Mouse (Mus musculus): ENCODE data around the gene Pramel5. TPM values are rescaled to one million over a fixed set of nuclear protein-coding genes. Genes with fewer than 3 reads are reported as not detected.
"Not testable (repeated sequence)": the region's sequence is repeated elsewhere in the genome, so short reads cannot be mapped to it uniquely, and the experiment has no call there.

Gene Pramel5
- not detected for total RNA-seq (2021)
- long read RNA-seq, experiment 1: 0 reads
- long read RNA-seq, experiment 2: 0 reads

DNA sequence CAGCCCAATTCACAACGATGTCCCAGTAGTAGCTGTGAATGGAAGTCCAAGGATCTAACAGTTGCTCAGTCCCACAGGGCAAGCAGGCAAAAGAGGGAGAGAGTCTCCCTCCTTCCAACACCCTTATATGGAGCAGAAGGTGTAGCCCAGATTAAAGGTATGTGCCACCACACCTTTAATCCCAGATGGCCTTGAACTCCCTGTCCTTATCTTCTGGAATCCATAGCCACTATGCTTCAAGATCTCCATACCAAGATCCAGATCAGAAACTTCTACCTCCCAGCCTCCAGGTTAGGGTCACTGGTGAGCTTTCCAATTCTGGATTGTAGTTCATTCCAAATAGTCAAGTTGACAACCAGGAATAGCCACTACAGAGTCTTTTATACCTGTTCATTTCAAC lies at the start of gene Pramel5:
Pramel5 (minus strand) TSS at position 101 of the 400 bp plus-strand sequence.
- intact Hi-C loops (cut with DNase I); DNase-seq; H3K27ac ChIP-seq; H3K4me3 ChIP-seq: not testable (repeated sequence)

DNA sequence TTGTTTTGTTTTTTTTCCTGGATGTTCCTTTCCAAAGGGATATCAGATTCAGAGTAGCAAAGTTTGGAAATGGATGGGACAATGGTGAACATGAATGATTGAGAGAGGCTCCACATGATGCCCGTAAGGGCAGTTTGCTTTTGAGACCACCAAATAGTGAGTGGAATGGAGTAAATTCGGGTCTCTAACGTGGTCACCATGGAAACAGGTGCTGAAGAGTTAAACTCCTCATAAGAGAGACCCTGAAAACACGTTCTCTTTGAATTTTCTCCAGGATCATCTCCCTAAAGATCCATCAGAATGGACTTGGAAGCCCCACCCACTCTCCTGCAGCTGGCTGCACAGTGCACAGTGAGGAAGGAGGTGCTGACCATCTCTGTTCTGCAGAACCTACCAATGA lies 49.7 kb upstream of the Pramel5 start, which contains the start of gene Gm13128:
Gm13128 (plus strand) TSS at position 301 of the 400 bp plus-strand sequence.
- not testable (repeated sequence) for DNase-seq, H3K4me3 ChIP-seq, H3K27ac ChIP-seq
- intact Hi-C loops (cut with DNase I): loop anchor here (10.0 kb wide), 1 partner anchor 325 kb away; no protein-coding TSS in a partner anchor

DNA sequence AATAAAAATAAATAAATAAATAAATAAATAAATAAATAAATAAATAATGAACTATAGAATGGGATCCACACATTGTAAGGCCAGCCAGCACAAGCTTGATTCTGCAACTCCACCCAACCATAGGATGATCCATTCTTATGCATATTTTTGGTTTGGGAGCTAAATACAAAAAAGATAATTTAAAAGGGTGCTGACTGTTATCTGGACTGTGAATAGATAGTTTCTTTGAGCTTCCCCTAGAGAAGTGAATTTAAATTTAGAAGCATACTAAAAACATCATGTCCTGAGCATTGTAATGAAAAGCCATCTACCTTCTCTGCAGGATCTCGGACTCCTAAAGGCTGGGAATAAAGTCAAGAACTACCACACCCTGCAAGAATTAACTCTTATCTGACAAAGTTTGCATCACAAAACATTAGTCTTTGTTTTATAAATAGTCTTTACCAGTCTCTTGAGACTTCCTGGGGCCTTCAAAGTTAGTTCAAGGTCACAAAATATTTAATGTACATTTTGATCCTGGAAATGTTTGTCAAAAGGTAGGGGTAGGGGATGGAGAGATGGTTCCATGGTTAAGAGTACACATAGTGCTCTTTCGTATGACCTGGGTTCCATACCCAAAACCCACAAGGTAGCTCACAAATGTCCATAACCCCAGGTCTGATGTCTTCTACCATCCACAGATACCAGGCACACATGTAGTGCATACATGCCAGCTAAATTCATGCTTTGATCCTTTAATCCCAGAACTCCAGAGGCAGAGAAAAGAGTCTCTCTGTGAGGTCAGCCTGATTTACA lies 32.6 kb upstream of the Pramel5 start:
- DNase-seq; intact Hi-C loops (cut with DNase I); H3K4me3 ChIP-seq; H3K27ac ChIP-seq: not testable (repeated sequence)

DNA sequence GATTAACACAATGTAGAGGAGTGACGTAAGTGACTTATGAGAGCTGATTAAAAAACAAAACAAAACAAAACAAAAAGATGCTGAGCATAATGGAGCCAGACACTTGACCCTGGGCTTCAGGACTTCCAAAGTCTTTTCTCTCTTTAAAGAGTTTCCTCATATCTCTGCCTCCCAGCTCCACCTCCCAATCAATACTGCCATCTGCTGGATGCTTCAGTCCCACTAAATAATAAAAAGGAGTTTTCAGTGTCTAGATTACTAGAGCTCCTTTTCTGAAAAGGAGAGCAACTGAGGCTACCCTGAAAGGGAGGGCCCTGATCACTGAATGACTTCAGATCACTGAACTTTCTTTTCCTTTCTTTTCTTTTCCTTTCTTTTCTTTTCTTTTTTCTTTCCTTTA lies 19.1 kb upstream of the Pramel5 start:
- intact Hi-C loops (cut with DNase I): loop anchor here (10.0 kb wide), 1 partner anchor 255 kb away; no protein-coding TSS in a partner anchor
- not testable (repeated sequence) for H3K27ac ChIP-seq, H3K4me3 ChIP-seq, DNase-seq

DNA sequence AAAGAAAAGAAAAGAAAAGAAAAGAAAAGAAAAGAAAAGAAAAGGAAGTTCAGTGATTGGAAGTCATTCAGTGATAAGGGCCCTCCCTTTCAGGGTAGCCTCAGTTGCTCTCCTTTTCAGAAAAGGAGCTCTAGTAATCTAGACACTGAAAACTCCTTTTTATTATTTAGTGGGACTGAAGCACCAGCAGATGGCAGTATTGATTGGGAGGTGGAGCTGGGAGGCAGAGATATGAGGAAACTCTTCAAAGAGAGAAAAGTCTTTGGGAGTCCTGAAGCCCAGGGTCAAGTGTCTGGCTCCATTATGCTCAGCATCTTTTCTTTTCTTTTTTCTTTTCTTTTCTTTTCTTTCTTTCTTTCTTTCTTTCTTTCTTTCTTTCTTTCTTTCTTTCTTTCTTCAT lies 25.5 kb downstream of the Pramel5 start:
- intact Hi-C loops (cut with DNase I); H3K4me3 ChIP-seq; H3K27ac ChIP-seq; DNase-seq: not testable (repeated sequence)

Other genes starting within 250 kb of the Pramel5 start
- not detected for gene Pramel4, start 221.4 kb downstream of the Pramel5 start, total RNA-seq (2021)
- not detected for gene Gm13102, start 174.0 kb downstream of the Pramel5 start, total RNA-seq (2021)
- gene Oog3, start 117.8 kb downstream of the Pramel5 start, total RNA-seq (2021): not detected
- not detected for gene Oog2, start 89.8 kb downstream of the Pramel5 start, total RNA-seq (2021)
- not detected for gene C87977, start 67.2 kb downstream of the Pramel5 start, total RNA-seq (2021)
- not detected for gene Gm13128, start 49.8 kb upstream of the Pramel5 start, total RNA-seq (2021)
- not detected for gene Gm13119, start 77.5 kb upstream of the Pramel5 start, total RNA-seq (2021)
- gene Pramef20, start 97.4 kb upstream of the Pramel5 start, total RNA-seq (2021): not detected
- not detected for gene Pramef12, start 128.0 kb upstream of the Pramel5 start, total RNA-seq (2021)
- gene 1700012P22Rik, start 158.3 kb upstream of the Pramel5 start, total RNA-seq (2021): not detected
- gene Gm9944, start 172.8 kb upstream of the Pramel5 start, total RNA-seq (2021): not detected
- gene Aadacl3, start 183.3 kb upstream of the Pramel5 start, total RNA-seq (2021): not detected
- gene 9430007A20Rik, start 239.3 kb upstream of the Pramel5 start, total RNA-seq (2021): not detected

Measured in gastrocnemius, adult 2 months (tissue).